Mouse (Mus musculus): ENCODE results near the gene C2cd4d. TPM values are rescaled to one million over a fixed set of nuclear protein-coding genes. Genes with fewer than 3 reads are reported as not detected.

Gene C2cd4d
- polyA plus RNA-seq, 1 experiment from 2014 or later: 0.32 TPM

- H3K27ac ChIP-seq (ENCODE audit: low read length): peak overlapping the region; percentile 4
- peaks cover 22% of the 10 kb centered on the region for H3K4me1 ChIP-seq (ENCODE audit: insufficient read depth, low read length)
- H3K27me3 ChIP-seq (ENCODE audit: insufficient read depth, low read length): no peaks in the 10 kb centered on the region
- peak; percentile 58 for ATAC-seq (ENCODE audit: low FRiP score, low TSS enrichment)
- peak overlapping the region; percentile 62 for H3K4me2 ChIP-seq (replicated peaks; ENCODE audit: low read depth, low read length)
- peak overlapping the region; percentile 15 for H3K9ac ChIP-seq (replicated peaks; ENCODE audit: low read length)
- H3K4me3 ChIP-seq (ENCODE audit: low read length): peak overlapping the region; percentile 36
- no peaks in the 10 kb centered on the region for H3K9me3 ChIP-seq (ENCODE audit: low read length)
- 0% methylated on average over 5 of the region's 5 CpGs for WGBS
- H3K36me3 ChIP-seq (ENCODE audit: insufficient read depth, low read length): no peaks in the 10 kb centered on the region
Observed at GRCm38 (mm10) chr3:94373597-94374011, 11.4 kb downstream of the C2cd4d start.

DNA sequence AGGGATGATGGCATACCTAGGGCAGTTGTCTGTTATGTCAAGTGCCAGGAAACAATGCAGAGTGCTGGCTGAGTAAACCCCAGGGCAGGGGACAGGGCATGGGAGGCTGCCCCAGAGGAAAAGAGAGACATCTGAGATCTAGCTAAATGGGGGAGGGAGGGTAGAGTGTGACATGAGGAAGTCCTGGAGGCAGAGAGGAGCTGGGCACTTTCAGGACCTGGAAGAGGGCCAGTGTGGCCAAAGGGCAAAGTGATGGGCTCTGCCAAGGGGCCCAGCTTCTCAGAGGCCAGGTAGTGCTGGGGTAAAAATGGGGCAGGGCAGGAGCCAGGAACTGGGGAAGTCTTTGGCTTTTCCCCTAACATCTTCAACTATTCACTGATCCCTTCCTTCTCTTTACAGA is 12.4 kb downstream of the C2cd4d start:
- H3K4me1 ChIP-seq (ENCODE audit: insufficient read depth, low read length): peaks cover 22% of the 10 kb centered on the region
- H3K9me3 ChIP-seq (ENCODE audit: low read length): no peaks in the 10 kb centered on the region
- no peaks in the 10 kb centered on the region for H3K36me3 ChIP-seq (ENCODE audit: insufficient read depth, low read length)
- H3K27ac ChIP-seq (ENCODE audit: low read length): no peak overlapping the region
- no peak overlapping the region for H3K4me2 ChIP-seq (replicated peaks; ENCODE audit: low read depth, low read length)
- H3K4me3 ChIP-seq (ENCODE audit: low read length): no peak overlapping the region
- no peaks in the 10 kb centered on the region for H3K27me3 ChIP-seq (ENCODE audit: insufficient read depth, low read length)
- no peak for ATAC-seq (ENCODE audit: low FRiP score, low TSS enrichment)
- H3K9ac ChIP-seq (replicated peaks; ENCODE audit: low read length): no peak overlapping the region

GRCm38 (mm10) chr3:94375146-94375545 is 12.9 kb downstream of the C2cd4d start:
- Histone ChIP-seq H3K9me3 (ENCODE audit: low read length) (no peaks in the 10 kb centered on the region), H3K4me1 (ENCODE audit: insufficient read depth, low read length) (peaks cover 26% of the 10 kb centered on the region), H3K36me3 (ENCODE audit: insufficient read depth, low read length) (no peaks in the 10 kb centered on the region), H3K27me3 (ENCODE audit: insufficient read depth, low read length) (no peaks in the 10 kb centered on the region), H3K9ac (replicated peaks; ENCODE audit: low read length) (no peak overlapping the region), H3K4me2 (replicated peaks; ENCODE audit: low read depth, low read length) (no peak overlapping the region), H3K27ac (ENCODE audit: low read length) (no peak overlapping the region), H3K4me3 (ENCODE audit: low read length) (no peak overlapping the region)
- 90% methylated on average over 2 of the region's 2 CpGs for WGBS
- no peak for ATAC-seq (ENCODE audit: low FRiP score, low TSS enrichment)

- peaks cover 27% of the 10 kb centered on the region for H3K4me1 ChIP-seq (ENCODE audit: insufficient read depth, low read length)
- no peaks in the 10 kb centered on the region for H3K9me3 ChIP-seq (ENCODE audit: low read length)
- H3K9ac ChIP-seq (replicated peaks; ENCODE audit: low read length): no peak overlapping the region
- WGBS: 57% methylated on average over 5 of the region's 5 CpGs
- H3K36me3 ChIP-seq (ENCODE audit: insufficient read depth, low read length): no peaks in the 10 kb centered on the region
- H3K4me3 ChIP-seq (ENCODE audit: low read length): no peak overlapping the region
- H3K27ac ChIP-seq (ENCODE audit: low read length): no peak overlapping the region
- no peak for ATAC-seq (ENCODE audit: low FRiP score, low TSS enrichment)
- no peak overlapping the region for H3K4me2 ChIP-seq (replicated peaks; ENCODE audit: low read depth, low read length)
- no peaks in the 10 kb centered on the region for H3K27me3 ChIP-seq (ENCODE audit: insufficient read depth, low read length)
Observed at GRCm38 (mm10) chr3:94375861-94376260, 13.6 kb downstream of the C2cd4d start.

DNA sequence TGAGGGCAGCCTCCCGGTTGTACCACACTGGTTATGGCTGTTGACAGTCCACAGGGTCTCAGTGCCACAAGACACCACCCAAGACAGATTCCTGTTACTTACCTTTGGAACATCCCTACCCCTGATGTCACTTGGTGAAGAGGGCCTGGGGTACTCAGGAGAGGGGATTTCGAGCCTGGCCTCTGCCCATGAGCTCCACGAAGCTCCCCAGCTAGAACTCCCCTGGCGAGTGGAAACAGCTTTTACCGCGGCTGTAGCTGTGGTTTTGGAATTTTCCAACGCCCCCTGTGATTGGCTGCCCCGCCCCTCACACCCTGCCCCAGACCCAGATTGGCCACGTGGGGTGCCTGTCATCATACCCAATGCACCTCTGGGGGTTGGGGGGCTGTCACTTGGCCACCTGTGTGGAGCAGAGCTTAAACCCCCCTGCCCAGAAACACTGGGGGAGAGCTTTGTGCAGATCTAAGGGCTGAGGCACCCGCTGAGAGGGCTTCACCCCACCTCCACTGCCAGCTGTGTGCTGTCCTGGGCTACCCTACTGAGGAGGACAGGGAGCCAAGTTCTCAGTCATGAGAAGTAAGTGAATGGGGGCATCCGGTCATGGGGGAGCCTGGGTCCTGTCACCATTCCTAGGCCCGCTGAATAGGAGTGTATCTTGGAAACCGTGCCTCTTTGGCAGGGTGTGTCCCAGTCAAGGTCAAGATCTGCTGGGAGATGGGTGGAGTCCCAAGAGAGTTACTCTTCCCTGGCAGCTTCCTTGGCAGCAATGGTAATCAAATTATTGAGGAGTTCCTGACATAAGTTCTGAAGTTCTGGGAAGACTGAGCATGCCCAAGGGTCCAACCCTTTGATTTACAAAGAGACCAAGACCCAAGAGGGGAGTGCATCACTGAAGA is 15.0 kb downstream of the C2cd4d start:
- Histone ChIP-seq H3K4me3 (ENCODE audit: low read length) (no peak overlapping the region), H3K27me3 (ENCODE audit: insufficient read depth, low read length) (no peaks in the 10 kb centered on the region), H3K9ac (replicated peaks; ENCODE audit: low read length) (no peak overlapping the region), H3K27ac (ENCODE audit: low read length) (no peak overlapping the region), H3K36me3 (ENCODE audit: insufficient read depth, low read length) (no peaks in the 10 kb centered on the region), H3K4me1 (ENCODE audit: insufficient read depth, low read length) (peaks cover 18% of the 10 kb centered on the region), H3K4me2 (replicated peaks; ENCODE audit: low read depth, low read length) (no peak overlapping the region), H3K9me3 (ENCODE audit: low read length) (no peaks in the 10 kb centered on the region)
- no peak for ATAC-seq (ENCODE audit: low FRiP score, low TSS enrichment)
- WGBS: 22% methylated on average over 13 of the region's 13 CpGs

DNA sequence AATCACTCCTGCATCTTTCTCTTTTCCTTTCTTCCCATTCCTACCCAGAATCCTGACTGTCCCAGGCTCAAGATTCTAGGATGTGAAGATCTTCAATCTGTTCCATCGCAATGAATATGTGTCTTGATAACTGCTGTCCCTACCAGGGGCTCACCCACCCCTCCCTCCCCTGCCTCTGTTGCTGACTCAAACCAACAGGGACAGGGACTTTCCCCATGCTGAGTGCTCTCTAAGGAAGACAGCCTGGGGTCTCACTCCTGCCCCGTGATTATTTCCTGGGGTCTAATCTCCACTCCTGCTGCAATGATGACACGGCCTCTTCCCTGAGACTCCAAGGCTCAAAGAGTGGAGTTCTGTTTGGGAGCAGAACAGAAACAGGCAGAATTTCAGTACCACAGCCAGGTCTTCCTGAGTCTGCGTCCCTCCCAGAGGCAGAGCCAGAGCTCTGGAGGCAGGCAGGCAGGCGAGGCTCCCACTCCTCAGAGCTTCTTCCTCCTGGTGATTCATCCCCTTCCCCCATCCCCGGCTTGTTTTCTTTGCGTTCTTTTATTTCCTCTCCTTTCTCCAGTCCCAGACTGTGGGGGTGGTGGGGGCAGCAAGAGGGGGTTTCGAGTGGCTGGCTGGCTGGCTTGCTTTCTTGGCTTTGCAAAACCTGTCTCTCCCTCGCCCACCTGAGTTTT is 17.7 kb downstream of the C2cd4d start:
- WGBS: 24% methylated on average over 9 of the region's 9 CpGs
- no peak overlapping the region for H3K27ac ChIP-seq (ENCODE audit: low read length)

GRCm38 (mm10) chr3:94382308-94382707 is 20.1 kb downstream of the C2cd4d start:
- H3K4me3 ChIP-seq (ENCODE audit: low read length): no peak overlapping the region
- ATAC-seq (ENCODE audit: low FRiP score, low TSS enrichment): no peak
- no peaks in the 10 kb centered on the region for H3K27me3 ChIP-seq (ENCODE audit: insufficient read depth, low read length)
- no peaks in the 10 kb centered on the region for H3K36me3 ChIP-seq (ENCODE audit: insufficient read depth, low read length)
- no peak overlapping the region for H3K4me2 ChIP-seq (replicated peaks; ENCODE audit: low read depth, low read length)
- H3K4me1 ChIP-seq (ENCODE audit: insufficient read depth, low read length): peaks cover 5% of the 10 kb centered on the region
- H3K9ac ChIP-seq (replicated peaks; ENCODE audit: low read length): no peak overlapping the region
- H3K9me3 ChIP-seq (ENCODE audit: low read length): no peaks in the 10 kb centered on the region
- 65% methylated on average over 5 of the region's 5 CpGs for WGBS
- H3K27ac ChIP-seq (ENCODE audit: low read length): no peak overlapping the region

More for the DNA sequence above, 17.7 kb downstream of the C2cd4d start:
- Histone ChIP-seq H3K27me3 (ENCODE audit: insufficient read depth, low read length) (no peaks in the 10 kb centered on the region), H3K4me3 (ENCODE audit: low read length) (no peak overlapping the region), H3K4me1 (ENCODE audit: insufficient read depth, low read length) (peaks cover 5% of the 10 kb centered on the region), H3K9ac (replicated peaks; ENCODE audit: low read length) (no peak overlapping the region), H3K9me3 (ENCODE audit: low read length) (no peaks in the 10 kb centered on the region), H3K36me3 (ENCODE audit: insufficient read depth, low read length) (no peaks in the 10 kb centered on the region), H3K4me2 (replicated peaks; ENCODE audit: low read depth, low read length) (no peak overlapping the region)
- ATAC-seq (ENCODE audit: low FRiP score, low TSS enrichment): no peak

DNA sequence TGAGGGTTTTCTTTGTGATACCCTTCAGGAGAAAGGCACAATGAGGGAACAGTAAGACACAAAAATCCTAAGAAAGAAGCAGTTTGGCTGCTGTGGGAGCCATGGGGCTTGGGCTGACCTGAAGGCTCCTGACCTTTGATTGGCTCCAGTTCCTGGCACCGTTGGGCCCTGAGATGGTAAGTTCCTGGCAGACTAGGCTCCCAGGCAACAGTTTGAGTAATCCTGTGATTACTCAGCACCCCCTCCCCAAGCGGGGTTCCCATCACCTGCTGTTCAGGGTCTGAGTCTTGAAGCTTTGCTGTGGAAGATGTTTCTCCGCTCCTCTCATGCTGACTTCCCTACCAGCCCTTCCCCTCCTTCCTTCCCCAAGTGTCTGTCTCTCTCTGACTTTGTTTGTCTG is 21.2 kb downstream of the C2cd4d start:
- Histone ChIP-seq H3K27ac (ENCODE audit: low read length) (no peak overlapping the region), H3K4me1 (ENCODE audit: insufficient read depth, low read length) (peaks cover 5% of the 10 kb centered on the region), H3K4me3 (ENCODE audit: low read length) (no peak overlapping the region), H3K9ac (replicated peaks; ENCODE audit: low read length) (no peak overlapping the region), H3K9me3 (ENCODE audit: low read length) (no peaks in the 10 kb centered on the region), H3K36me3 (ENCODE audit: insufficient read depth, low read length) (no peaks in the 10 kb centered on the region), H3K27me3 (ENCODE audit: insufficient read depth, low read length) (no peaks in the 10 kb centered on the region), H3K4me2 (replicated peaks; ENCODE audit: low read depth, low read length) (no peak overlapping the region)
- 73% methylated on average over 3 of the region's 3 CpGs for WGBS
- ATAC-seq (ENCODE audit: low FRiP score, low TSS enrichment): no peak

DNA sequence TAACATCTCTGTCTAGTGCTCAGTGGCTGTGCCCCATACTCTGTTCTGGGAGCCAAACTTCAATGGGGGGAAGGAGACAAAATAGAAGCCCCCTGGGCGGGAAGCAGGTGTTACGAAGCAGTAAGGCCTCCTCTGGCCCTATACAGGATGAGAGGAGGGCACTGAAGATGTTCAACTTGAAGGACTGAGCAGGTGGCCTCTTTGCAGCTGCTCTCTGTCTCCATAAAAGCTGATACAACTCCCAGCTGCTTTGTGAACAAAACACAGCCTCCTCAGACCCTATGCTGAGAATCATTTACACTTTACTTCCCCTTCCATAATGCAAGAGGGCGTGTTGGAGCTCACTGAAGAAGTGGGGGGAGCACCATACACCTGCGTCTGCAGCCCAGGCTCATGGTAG is 24.4 kb downstream of the C2cd4d start:
- Histone ChIP-seq H3K36me3 (ENCODE audit: insufficient read depth, low read length) (no peaks in the 10 kb centered on the region), H3K27ac (ENCODE audit: low read length) (no peak overlapping the region), H3K9me3 (ENCODE audit: low read length) (no peaks in the 10 kb centered on the region), H3K27me3 (ENCODE audit: insufficient read depth, low read length) (no peaks in the 10 kb centered on the region), H3K9ac (replicated peaks; ENCODE audit: low read length) (no peak overlapping the region), H3K4me1 (ENCODE audit: insufficient read depth, low read length) (no peaks in the 10 kb centered on the region), H3K4me2 (replicated peaks; ENCODE audit: low read depth, low read length) (no peak overlapping the region), H3K4me3 (ENCODE audit: low read length) (no peak overlapping the region)
- WGBS: 57% methylated on average over 4 of the region's 4 CpGs
- ATAC-seq (ENCODE audit: low FRiP score, low TSS enrichment): no peak

GRCm38 (mm10) chr3:94387391-94387790 is 25.2 kb downstream of the C2cd4d start:
- H3K27ac ChIP-seq (ENCODE audit: low read length): no peak overlapping the region
- 89% methylated on average over 10 of the region's 10 CpGs for WGBS
- H3K9me3 ChIP-seq (ENCODE audit: low read length): no peaks in the 10 kb centered on the region
- no peaks in the 10 kb centered on the region for H3K4me1 ChIP-seq (ENCODE audit: insufficient read depth, low read length)
- H3K36me3 ChIP-seq (ENCODE audit: insufficient read depth, low read length): no peaks in the 10 kb centered on the region
- no peaks in the 10 kb centered on the region for H3K27me3 ChIP-seq (ENCODE audit: insufficient read depth, low read length)
- H3K4me3 ChIP-seq (ENCODE audit: low read length): no peak overlapping the region
- no peak overlapping the region for H3K9ac ChIP-seq (replicated peaks; ENCODE audit: low read length)
- H3K4me2 ChIP-seq (replicated peaks; ENCODE audit: low read depth, low read length): no peak overlapping the region
- no peak for ATAC-seq (ENCODE audit: low FRiP score, low TSS enrichment)

Measured in kidney, embryonic 16.5 days (tissue).